Mouse (Mus musculus): ENCODE data around the gene Arap2.

- TF ChIP-seq CTCF (conservative IDR thresholded peaks at IDR 0.05; ENCODE audit: low read length): no peak
- TF ChIP-seq NANOG (IDR thresholded peaks at IDR 0.05; ENCODE audit: borderline replicate concordance, low read length): no peak
- TF ChIP-seq POU5F1 (IDR thresholded peaks at IDR 0.05; ENCODE audit: borderline replicate concordance, low read length): no peak
Measured at GRCm38 (mm10) chr5:62663206-62663605, 102.8 kb downstream of the Arap2 start.
